Mouse (Mus musculus) olfactory bulb, adult 2 months (tissue): ENCODE results near the gene Armc7.

Source experiments
- CTCF ChIP-seq: fragments of 200-500 bp; IDR thresholded peaks from 2 replicates; pipeline ENCODE4 v1.5.1; 2012; ENCODE audit warnings: low read depth, mild to moderate bottlenecking, low read length, moderate library complexity; ENCODE audit not compliant: insufficient read depth
- POLR2A ChIP-seq: fragments of 200-500 bp; IDR thresholded peaks from 2 replicates; pipeline ENCODE4 v1.6.1; 2012; ENCODE audit warnings: mild to moderate bottlenecking, low read depth, low read length, moderate library complexity; ENCODE audit not compliant: insufficient read depth

DNA sequence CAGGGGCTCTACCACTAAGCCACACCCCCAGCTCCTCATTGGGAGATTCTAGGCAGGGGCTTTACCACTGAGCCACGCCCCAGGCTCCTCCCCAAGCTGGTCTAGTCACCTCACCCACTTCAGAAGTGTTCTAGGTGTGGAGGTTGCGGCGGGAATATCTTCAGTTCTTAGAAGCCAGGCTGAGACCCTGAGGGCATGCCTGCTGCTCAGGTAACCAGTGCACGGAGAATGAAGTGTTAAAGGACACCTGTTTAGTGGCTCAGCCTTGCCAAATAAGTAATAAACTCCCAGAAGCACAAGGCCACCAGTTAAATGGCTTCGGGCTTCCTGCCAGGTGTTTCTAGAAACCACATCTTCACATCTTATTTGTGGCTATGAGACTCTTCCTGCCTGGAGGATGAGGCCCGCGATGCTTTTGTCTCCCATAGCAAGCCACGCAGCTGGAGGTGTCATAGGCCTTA is 23.7 kb upstream of the Armc7 start:
- TF ChIP-seq POLR2A (no peak), CTCF (no peak)
